Mouse (Mus musculus) heart, embryonic 12.5 days (tissue): ENCODE results near the gene Col1a2. TPM values are rescaled to one million over a fixed set of nuclear protein-coding genes. Genes with fewer than 3 reads are reported as not detected.

Experiments used
- ATAC-seq: fragments of 200-750 bp; cut with Nextera tagmentation; 2 replicates; pipeline ENCODE4 v1.8.0; 2017; ENCODE audit warnings: moderate TSS enrichment, moderate library complexity; ENCODE audit not compliant: insufficient number of reproducible peaks, low FRiP score
- H3K27ac ChIP-seq: fragments of 300-500 bp; sonication (generic); 2 replicates; pipeline ENCODE4 v1.5.1; 2016; ENCODE audit warnings: mild to moderate bottlenecking, moderate library complexity; ENCODE audit not compliant: poor library complexity, severe bottlenecking
- H3K27me3 ChIP-seq: fragments of 300-500 bp; sonication (generic); replicated peaks from 2 replicates; pipeline ENCODE4 v1.6.1; 2016; ENCODE audit warnings: mild to moderate bottlenecking, moderate library complexity
- H3K36me3 ChIP-seq: fragments of 300-500 bp; sonication (generic); 2 replicates; pipeline ENCODE4 v1.6.1; 2016; ENCODE audit warnings: mild to moderate bottlenecking, moderate library complexity
- H3K4me1 ChIP-seq: fragments of 300-500 bp; sonication (generic); replicated peaks from 2 replicates; pipeline ENCODE4 v1.6.1; 2016; ENCODE audit warnings: mild to moderate bottlenecking
- H3K4me2 ChIP-seq: fragments of 300-500 bp; sonication (generic); 2 replicates; pipeline ENCODE4 v1.6.1; 2016; ENCODE audit warnings: mild to moderate bottlenecking, moderate library complexity
- H3K4me3 ChIP-seq: fragments of 300-500 bp; sonication (generic); 2 replicates; pipeline ENCODE4 v1.5.1; 2016; ENCODE audit warnings: mild to moderate bottlenecking
- H3K9ac ChIP-seq: fragments of 300-500 bp; sonication (generic); 2 replicates; pipeline ENCODE4 v1.6.1; 2016; ENCODE audit warnings: mild to moderate bottlenecking, moderate library complexity
- H3K9me3 ChIP-seq: fragments of 300-500 bp; sonication (generic); replicated peaks from 2 replicates; pipeline ENCODE4 v1.6.1; 2016; ENCODE audit warnings: mild to moderate bottlenecking, moderate library complexity
- WGBS: fragments of 180-500 bp; shearing (Covaris S2); methylation state at CpG from one replicate; pipeline ENCODE4 v1.1.7; 2016; 5-methylcytosine and 5-hydroxymethylcytosine counted together
- polyA plus RNA-seq: library from polyadenylated mRNA; unstranded; fragments of >200 nt; fragmentation: Nextera tagmentation; extraction: Ambion mirVana; gene quantifications from 2 replicates; pipeline ENCODE4 v1.2.1, GENCODE M21; 2016

Col1a2 gene
- polyA plus RNA-seq, 1 experiment from 2014 or later: 232 TPM

DNA sequence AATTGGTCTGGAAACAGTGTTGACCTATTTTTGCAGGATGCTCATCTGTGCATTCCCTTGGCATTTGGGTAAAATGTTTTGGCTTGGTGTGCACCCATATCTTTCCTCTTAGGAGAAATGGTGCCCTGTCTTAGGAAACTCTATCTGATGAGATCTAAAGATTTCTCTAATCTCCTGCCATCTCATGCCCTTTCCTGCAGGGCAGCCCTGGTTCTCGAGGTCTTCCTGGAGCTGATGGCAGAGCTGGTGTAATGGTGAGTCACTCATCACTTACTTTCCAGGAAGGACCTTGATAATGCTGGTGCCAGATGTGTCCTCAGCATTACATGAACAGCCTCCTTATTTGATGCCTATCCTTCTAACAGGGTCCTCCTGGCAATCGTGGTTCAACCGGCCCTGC lies 16.4 kb downstream of the Col1a2 start:
- Histone ChIP-seq H3K27ac (no peak overlapping the region), H3K27me3 (no peaks in the 10 kb centered on the region), H3K36me3 (peaks cover 26% of the 10 kb centered on the region; the same call in 1 of the 2 replicates), H3K9ac (no peak overlapping the region), H3K9me3 (no peaks in the 10 kb centered on the region), H3K4me2 (no peak overlapping the region), H3K4me3 (no peak overlapping the region), H3K4me1 (no peaks in the 10 kb centered on the region)
- no peak for ATAC-seq
- 55% methylated on average over 3 of the region's 3 CpGs for WGBS

DNA sequence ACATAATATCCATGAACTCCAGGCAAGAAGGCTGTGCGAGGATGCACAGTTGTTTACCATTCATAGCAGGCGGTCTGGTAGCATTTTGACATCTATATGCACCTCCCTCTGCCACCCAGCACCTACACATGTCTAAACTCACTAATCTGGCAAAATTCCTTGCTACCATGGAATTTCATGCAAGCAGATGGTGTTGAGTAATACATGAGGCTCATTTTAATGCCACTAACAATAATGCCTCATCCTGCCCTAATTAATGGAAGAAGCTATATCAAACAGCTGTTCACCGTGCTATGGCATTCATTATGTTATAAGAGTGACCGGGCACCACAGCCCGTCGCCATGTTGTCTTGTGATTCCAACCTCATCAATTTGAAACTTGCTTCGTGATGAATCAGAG lies 23.8 kb downstream of the Col1a2 start:
- ATAC-seq: no peak
- H3K4me3 ChIP-seq: no peak overlapping the region
- H3K27me3 ChIP-seq: no peaks in the 10 kb centered on the region
- H3K9me3 ChIP-seq: no peaks in the 10 kb centered on the region
- H3K9ac ChIP-seq: no peak overlapping the region
- H3K36me3 ChIP-seq: peaks cover 28% of the 10 kb centered on the region
- no peak overlapping the region for H3K27ac ChIP-seq
- WGBS: 90% methylated on average over 7 of the region's 7 CpGs
- H3K4me2 ChIP-seq: no peak overlapping the region
- H3K4me1 ChIP-seq: no peaks in the 10 kb centered on the region

DNA sequence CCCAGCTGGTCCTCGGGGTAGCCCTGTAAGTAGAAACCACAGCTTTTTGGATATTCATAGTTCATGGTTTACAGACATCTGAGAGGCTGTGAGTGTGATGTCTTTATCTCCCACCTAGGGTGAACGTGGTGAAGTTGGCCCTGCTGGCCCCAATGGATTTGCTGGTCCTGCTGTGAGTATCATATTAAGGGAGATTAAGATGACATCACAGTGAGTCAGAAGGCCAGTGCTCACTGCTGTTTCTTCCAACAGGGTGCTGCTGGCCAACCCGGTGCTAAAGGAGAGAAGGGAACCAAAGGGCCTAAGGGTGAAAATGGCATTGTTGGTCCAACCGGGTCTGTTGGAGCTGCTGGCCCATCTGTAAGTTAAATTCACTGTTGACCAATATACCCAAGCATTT lies 26.4 kb downstream of the Col1a2 start:
- no peak overlapping the region for H3K4me3 ChIP-seq
- no peak overlapping the region for H3K9ac ChIP-seq
- no peaks in the 10 kb centered on the region for H3K27me3 ChIP-seq
- no peaks in the 10 kb centered on the region for H3K9me3 ChIP-seq
- H3K27ac ChIP-seq: no peak overlapping the region
- 78% methylated on average over 4 of the region's 4 CpGs for WGBS
- no peaks in the 10 kb centered on the region for H3K4me1 ChIP-seq
- ATAC-seq: no peak
- H3K4me2 ChIP-seq: no peak overlapping the region
- H3K36me3 ChIP-seq: peaks cover 29% of the 10 kb centered on the region

DNA sequence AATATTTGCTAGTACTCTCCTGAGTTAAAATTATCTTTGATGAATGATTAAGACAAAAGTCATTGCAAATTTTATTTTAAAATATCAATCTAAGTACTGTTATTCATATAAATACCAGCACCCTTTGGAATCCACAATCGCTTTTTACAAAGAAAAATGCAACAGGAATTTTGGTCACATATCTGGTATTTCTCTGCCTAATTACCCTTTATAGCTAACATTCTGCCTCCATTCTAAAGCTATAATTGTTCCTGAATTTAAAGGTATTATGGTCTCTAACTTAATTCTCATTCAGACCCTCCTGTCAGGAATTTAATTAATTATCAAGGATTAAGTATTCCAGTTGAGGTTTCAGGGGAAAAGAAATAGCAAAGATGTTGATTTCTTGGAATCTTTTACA lies 28.3 kb downstream of the Col1a2 start:
- no peaks in the 10 kb centered on the region for H3K4me1 ChIP-seq
- WGBS: 89% methylated on average over 1 of the region's 1 CpGs

DNA sequence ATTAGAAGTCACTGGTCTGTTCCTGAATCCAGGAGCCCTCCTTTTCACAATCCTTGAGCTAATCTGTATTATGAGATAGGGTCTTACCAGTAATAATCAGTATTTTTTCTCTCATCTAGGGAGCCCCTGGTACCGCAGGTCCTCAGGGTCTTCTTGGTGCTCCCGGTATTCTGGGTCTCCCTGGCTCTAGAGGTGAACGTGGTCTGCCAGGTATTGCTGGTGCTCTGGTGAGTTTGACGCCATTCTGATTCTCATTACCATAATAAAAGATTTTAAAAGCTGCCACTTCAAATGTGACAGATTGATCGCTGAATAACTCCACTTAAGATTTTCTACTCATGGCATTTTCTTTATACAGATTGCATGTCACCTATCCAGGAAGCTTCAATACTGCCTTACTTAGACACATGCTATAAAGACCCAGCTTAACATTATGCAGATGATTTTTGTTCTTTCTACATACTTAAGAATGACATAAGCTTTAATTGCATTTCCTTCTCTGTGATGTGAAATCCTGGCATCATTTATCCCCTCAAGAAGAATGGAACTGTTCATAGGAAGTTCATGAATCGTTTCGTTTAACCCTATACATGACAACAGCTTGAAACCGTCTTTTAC lies 30.0 kb downstream of the Col1a2 start:
- Histone ChIP-seq H3K9me3 (no peaks in the 10 kb centered on the region), H3K4me3 (no peak overlapping the region), H3K27ac (no peak overlapping the region), H3K9ac (no peak overlapping the region), H3K4me1 (no peaks in the 10 kb centered on the region), H3K4me2 (no peak overlapping the region), H3K36me3 (peaks cover 39% of the 10 kb centered on the region), H3K27me3 (no peaks in the 10 kb centered on the region)
- WGBS: 81% methylated on average over 8 of the region's 8 CpGs
- no peak for ATAC-seq

More for the DNA sequence above, 28.3 kb downstream of the Col1a2 start:
- Histone ChIP-seq H3K36me3 (peaks cover 36% of the 10 kb centered on the region), H3K9me3 (no peaks in the 10 kb centered on the region), H3K27me3 (no peaks in the 10 kb centered on the region), H3K4me2 (no peak overlapping the region), H3K9ac (no peak overlapping the region), H3K27ac (no peak overlapping the region), H3K4me3 (no peak overlapping the region)
- no peak for ATAC-seq

DNA sequence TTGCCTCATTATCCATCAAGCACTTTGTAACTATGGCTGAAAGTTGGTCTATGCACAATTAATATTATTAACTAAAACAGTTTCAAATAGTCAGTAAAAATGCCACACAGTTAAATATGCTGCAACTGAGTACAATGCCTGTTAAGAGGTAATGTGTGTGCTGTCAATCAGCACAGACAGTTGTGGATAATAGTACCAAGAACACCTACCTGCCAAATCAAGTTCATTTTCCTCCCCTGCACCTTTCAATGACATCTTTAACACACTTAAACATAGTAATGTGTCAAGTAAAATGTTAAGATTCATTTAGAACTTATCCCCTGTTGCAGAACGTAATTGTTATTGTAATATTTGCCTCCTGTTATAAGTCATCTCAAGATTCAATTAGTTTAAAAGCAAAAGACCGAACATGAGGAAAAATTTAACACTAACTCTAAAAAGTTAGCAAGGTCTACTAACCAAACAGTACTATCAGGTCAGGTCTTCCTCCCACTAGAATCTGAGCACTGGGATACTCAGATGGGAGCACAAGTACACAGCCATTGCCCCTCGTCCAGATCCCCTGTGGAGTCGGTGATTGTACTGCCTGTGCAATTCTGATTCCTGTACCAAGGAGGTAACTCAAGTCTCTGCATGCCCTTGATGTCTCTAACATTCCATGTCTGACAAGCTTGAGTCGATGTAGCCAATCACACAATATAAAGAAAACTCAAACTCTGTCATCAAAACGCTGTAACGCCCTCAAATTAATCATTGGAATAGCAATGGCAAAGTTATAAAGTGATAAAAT lies 37.5 kb downstream of the Col1a2 start:
- WGBS: 81% methylated on average over 7 of the region's 7 CpGs

DNA sequence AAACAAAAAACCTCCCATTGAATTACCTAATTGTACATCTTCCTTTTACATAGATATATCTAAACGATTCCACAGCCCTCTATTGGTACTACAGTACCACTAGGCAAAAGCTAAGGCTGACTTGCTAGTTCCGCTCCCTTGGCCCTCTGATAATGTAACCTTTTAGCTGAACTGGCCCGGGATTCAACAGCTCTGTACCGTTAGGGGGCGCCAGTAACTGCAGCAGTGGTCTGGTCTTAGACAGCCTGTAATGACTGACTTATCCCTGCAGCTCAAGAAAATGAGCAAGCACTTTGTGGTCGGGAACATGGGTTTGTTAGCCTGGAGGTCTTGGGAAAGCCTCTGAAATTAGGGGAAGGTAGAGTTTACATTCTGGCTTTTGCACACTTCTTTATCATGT lies 39.9 kb downstream of the Col1a2 start:
- Histone ChIP-seq H3K4me2 (no peak overlapping the region), H3K27me3 (no peaks in the 10 kb centered on the region), H3K36me3 (peaks cover under 1% of the 10 kb centered on the region; the same call in 1 of the 2 replicates), H3K9me3 (no peaks in the 10 kb centered on the region), H3K4me1 (no peaks in the 10 kb centered on the region), H3K4me3 (no peak overlapping the region), H3K27ac (no peak overlapping the region), H3K9ac (no peak overlapping the region)
- WGBS: 46% methylated on average over 6 of the region's 6 CpGs
- ATAC-seq: no peak

More for the DNA sequence above, 37.5 kb downstream of the Col1a2 start:
- no peak for ATAC-seq
- Histone ChIP-seq H3K27me3 (no peaks in the 10 kb centered on the region), H3K4me3 (no peak overlapping the region), H3K9ac (no peak overlapping the region), H3K9me3 (no peaks in the 10 kb centered on the region), H3K27ac (no peak overlapping the region), H3K4me1 (no peaks in the 10 kb centered on the region), H3K36me3 (peaks cover 17% of the 10 kb centered on the region; the same call in 1 of the 2 replicates), H3K4me2 (no peak overlapping the region)

DNA sequence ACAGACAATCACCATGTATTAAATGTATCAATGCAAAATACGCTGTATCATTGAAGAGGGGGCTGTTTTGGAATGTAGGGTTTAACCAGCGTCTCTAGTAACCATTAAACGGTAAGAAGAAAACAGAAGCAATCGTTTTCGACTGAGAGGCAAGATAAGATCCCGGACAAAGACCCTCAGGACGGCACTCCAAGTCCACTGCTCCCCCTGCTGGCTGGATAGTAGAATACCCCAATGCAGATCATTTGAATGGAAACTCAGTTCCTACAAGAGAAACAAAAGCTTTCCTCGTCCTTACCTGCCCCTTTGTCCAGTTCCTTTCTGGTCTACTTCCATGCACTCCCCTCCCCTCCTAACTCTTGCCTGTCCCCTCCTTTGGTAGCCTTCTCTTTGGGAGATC lies 41.1 kb downstream of the Col1a2 start:
- no peak for ATAC-seq
- H3K4me3 ChIP-seq: peak overlapping the region; percentile 15
- H3K36me3 ChIP-seq: no peaks in the 10 kb centered on the region
- H3K27ac ChIP-seq: no peak overlapping the region
- 15% methylated on average over 8 of the region's 8 CpGs for WGBS
- H3K27me3 ChIP-seq: no peaks in the 10 kb centered on the region
- 0 out of 2 replicates have a peak overlapping the region, but pooled peaks have one; percentile 37 for H3K9ac ChIP-seq
- H3K4me1 ChIP-seq: no peaks in the 10 kb centered on the region
- no peaks in the 10 kb centered on the region for H3K9me3 ChIP-seq
- peak overlapping the region; percentile 56 for H3K4me2 ChIP-seq

DNA sequence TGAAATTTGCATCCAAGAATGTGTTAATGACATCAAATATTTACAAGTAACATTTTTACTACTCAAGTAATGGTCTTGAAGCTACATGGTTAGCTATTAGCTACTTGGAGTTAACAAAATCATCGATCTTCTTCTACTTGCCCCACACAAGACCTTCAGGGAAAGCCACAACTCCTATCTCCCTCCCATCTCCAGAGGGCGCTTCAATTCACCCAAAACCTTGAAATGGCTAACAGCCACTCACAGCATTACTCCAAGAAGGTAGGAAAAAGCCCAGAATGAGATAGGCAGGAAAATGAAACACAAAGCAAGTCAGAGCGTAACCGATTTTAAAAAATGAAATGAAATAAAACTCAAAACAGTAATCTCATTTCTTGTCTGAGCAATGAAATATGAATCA lies 44.3 kb downstream of the Col1a2 start:
- H3K4me1 ChIP-seq: no peaks in the 10 kb centered on the region
- H3K9ac ChIP-seq: no peak overlapping the region
- H3K27me3 ChIP-seq: no peaks in the 10 kb centered on the region
- no peaks in the 10 kb centered on the region for H3K36me3 ChIP-seq
- H3K4me3 ChIP-seq: no peak overlapping the region
- ATAC-seq: no peak
- 60% methylated on average over 4 of the region's 4 CpGs for WGBS
- no peaks in the 10 kb centered on the region for H3K9me3 ChIP-seq
- no peak overlapping the region for H3K27ac ChIP-seq
- no peak overlapping the region for H3K4me2 ChIP-seq

DNA sequence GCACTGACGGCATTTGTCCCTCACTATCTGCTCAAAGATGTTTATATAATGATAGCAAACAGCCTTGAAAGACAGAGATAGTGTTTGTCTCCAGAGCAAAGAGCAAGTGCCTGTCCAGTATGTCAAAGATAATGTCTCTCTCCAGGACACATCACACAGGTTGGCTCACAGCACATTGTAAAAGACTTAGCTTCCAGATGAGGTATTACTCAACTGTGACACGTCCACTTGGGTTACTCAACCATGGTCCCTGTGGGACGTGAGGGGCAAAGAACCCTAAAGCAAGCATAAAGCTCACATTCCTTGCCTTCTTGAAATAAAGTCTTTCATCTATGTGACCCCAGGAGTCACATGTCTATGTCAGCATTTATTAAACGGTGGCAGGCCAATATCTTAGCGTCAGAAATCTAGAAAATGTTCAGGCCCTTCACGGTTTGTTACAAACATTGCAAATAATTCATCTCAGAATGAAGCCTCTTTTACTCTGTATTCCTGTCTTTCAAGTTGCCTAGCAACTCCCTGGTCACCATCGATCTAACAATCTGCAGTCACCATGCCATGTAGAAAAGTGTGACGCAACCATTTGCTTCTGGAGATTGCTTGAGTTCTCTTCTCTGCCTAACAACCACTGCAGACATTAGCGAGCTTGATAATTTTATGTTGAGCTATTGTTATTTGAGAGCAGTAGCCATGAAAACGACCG lies 45.4 kb downstream of the Col1a2 start:
- no peaks in the 10 kb centered on the region for H3K27me3 ChIP-seq
- H3K36me3 ChIP-seq: no peaks in the 10 kb centered on the region
- H3K4me1 ChIP-seq: no peaks in the 10 kb centered on the region
- no peak overlapping the region for H3K9ac ChIP-seq
- H3K27ac ChIP-seq: no peak overlapping the region
- no peak overlapping the region for H3K4me3 ChIP-seq
- no peaks in the 10 kb centered on the region for H3K9me3 ChIP-seq
- WGBS: 43% methylated on average over 11 of the region's 11 CpGs
- no peak for ATAC-seq
- no peak overlapping the region for H3K4me2 ChIP-seq

DNA sequence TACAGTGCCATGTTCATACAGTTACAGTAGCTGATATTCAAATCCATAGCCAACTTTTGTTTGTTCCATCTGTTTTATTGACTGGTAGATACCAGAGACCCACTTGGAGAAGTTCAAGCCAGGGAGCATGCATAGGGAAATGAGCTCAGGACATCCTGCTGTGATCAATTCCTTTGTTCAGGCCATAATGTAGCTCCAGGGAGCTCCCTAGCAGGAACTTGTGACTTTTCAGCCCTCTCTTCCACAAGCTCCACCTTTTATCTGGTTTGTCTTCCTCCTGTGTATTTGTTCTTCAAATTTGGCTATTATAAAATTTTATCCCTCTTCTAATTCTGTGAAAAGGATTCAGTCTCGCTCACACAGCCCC lies 45.9 kb downstream of the Col1a2 start:
- H3K4me2 ChIP-seq: no peak overlapping the region
- H3K27ac ChIP-seq: no peak overlapping the region
- no peaks in the 10 kb centered on the region for H3K27me3 ChIP-seq
- H3K36me3 ChIP-seq: no peaks in the 10 kb centered on the region
- H3K4me3 ChIP-seq: no peak overlapping the region
- H3K9ac ChIP-seq: no peak overlapping the region
- ATAC-seq: no peak
- H3K4me1 ChIP-seq: no peaks in the 10 kb centered on the region
- no peaks in the 10 kb centered on the region for H3K9me3 ChIP-seq
- 79% methylated on average over 1 of the region's 1 CpGs for WGBS
